Mouse (Mus musculus) stomach, postnatal 0 days (tissue): Measurements from ENCODE around the gene Olfr678. TPM values are rescaled to one million over a fixed set of nuclear protein-coding genes. Genes with fewer than 3 reads are reported as not detected.
"Not testable (repeated sequence)": the region's sequence is repeated elsewhere in the genome, so short reads cannot be mapped to it uniquely, and the experiment has no call there.

Experiments used
- ATAC-seq: fragments of 200-750 bp; cut with Nextera tagmentation; 2 replicates; pipeline ENCODE4 v1.8.0; 2017; ENCODE audit not compliant: low FRiP score, low TSS enrichment
- DNase-seq: peaks from one replicate; pipeline ENCODE4 v3.0.0-alpha.2; 2016; ENCODE audit warnings: low spot score
- H3K27ac ChIP-seq: fragments of 300-500 bp; sonication (generic); replicated peaks from 2 replicates; pipeline ENCODE4 v1.5.1; 2014; ENCODE audit warnings: mild to moderate bottlenecking, control low read depth
- H3K27me3 ChIP-seq: fragments of 300-500 bp; sonication (generic); 2 replicates; pipeline ENCODE4 v1.6.1; 2014; ENCODE audit warnings: low read length; ENCODE audit not compliant: control insufficient read depth, insufficient read depth
- H3K36me3 ChIP-seq: fragments of 300-500 bp; sonication (generic); 2 replicates; pipeline ENCODE4 v1.6.1; 2014; ENCODE audit warnings: low read length, mixed read lengths; ENCODE audit not compliant: control insufficient read depth, insufficient read depth
- H3K4me1 ChIP-seq: fragments of 300-500 bp; sonication (generic); replicated peaks from 2 replicates; pipeline ENCODE4 v1.6.1; 2014; ENCODE audit warnings: antibody characterized with exemption; ENCODE audit not compliant: control insufficient read depth, insufficient read depth
- H3K4me2 ChIP-seq: fragments of 300-500 bp; sonication (generic); replicated peaks from 2 replicates; pipeline ENCODE4 v1.6.1; 2014; ENCODE audit warnings: low read depth, mild to moderate bottlenecking, control low read depth, moderate library complexity
- H3K4me3 ChIP-seq: fragments of 300-500 bp; sonication (generic); 2 replicates; pipeline ENCODE4 v1.5.1; 2014; ENCODE audit warnings: low read depth, low read length, control low read depth
- H3K9ac ChIP-seq: fragments of 300-500 bp; sonication (generic); 2 replicates; pipeline ENCODE4 v1.6.1; 2014; ENCODE audit warnings: mild to moderate bottlenecking, low read length, control low read depth, mixed read lengths
- H3K9me3 ChIP-seq: fragments of 300-500 bp; sonication (generic); 2 replicates; pipeline ENCODE4 v1.6.1; 2016; ENCODE audit warnings: low read length; ENCODE audit not compliant: control insufficient read depth
- CTCF ChIP-seq: IDR thresholded peaks from 2 replicates; pipeline ENCODE4 v1.5.1; 2016; ENCODE audit warnings: antibody characterized with exemption, low read depth, mild to moderate bottlenecking, moderate library complexity
- EP300 ChIP-seq: optimal IDR thresholded peaks from 2 replicates; pipeline ENCODE3; 2016; ENCODE audit warnings: antibody characterized with exemption
- WGBS: fragments of 180-500 bp; shearing (Covaris S2); extraction: QIAGEN DNeasy Blood & Tissue Kit; methylation state at CpG from one replicate; pipeline ENCODE4 v1.1.7; 2014; 5-methylcytosine and 5-hydroxymethylcytosine counted together
- polyA plus RNA-seq: library from polyadenylated mRNA; unstranded; fragments of >200 nt; fragmentation: Nextera tagmentation; extraction: Ambion mirVana; gene quantifications from 2 replicates; pipeline ENCODE4 v1.2.1, GENCODE M21; 2015

Olfr678 gene
- polyA plus RNA-seq, 1 experiment from 2014 or later = not detected

- Histone ChIP-seq H3K4me3 (no peak within 1 kb of the TSS), H3K9me3 (no peaks in the 10 kb centered on the region), H3K36me3 (no peaks in the 10 kb centered on the region), H3K27me3 (no peaks in the 10 kb centered on the region), H3K27ac (no peak within 1 kb of the TSS), H3K4me1 (no peaks in the 10 kb centered on the region), H3K9ac (no peak within 1 kb of the TSS), H3K4me2 (no peak within 1 kb of the TSS)
- TF ChIP-seq CTCF (no peak), EP300 (no peak)
- ATAC-seq = no peak
- no peak for DNase-seq
- WGBS = 53% methylated on average over 1 of the region's 1 CpGs
These were observed 16.6 kb downstream of the Olfr678 start, which contains the start of gene Olfr679 for GRCm38 (mm10) chr7:105080905-105081304. Gene Olfr679 (plus strand): TSS chr7:105081205.

GRCm38 (mm10) chr7:105092717-105093116 is 28.4 kb downstream of the Olfr678 start, which contains the start of gene Olfr680-ps1:
Gene Olfr680-ps1 (minus strand): TSS chr7:105092817.
- not testable (repeated sequence) for H3K36me3 ChIP-seq, H3K9ac ChIP-seq, H3K27ac ChIP-seq, H3K4me2 ChIP-seq, H3K4me3 ChIP-seq, H3K9me3 ChIP-seq, DNase-seq, H3K27me3 ChIP-seq, ATAC-seq, H3K4me1 ChIP-seq

DNA sequence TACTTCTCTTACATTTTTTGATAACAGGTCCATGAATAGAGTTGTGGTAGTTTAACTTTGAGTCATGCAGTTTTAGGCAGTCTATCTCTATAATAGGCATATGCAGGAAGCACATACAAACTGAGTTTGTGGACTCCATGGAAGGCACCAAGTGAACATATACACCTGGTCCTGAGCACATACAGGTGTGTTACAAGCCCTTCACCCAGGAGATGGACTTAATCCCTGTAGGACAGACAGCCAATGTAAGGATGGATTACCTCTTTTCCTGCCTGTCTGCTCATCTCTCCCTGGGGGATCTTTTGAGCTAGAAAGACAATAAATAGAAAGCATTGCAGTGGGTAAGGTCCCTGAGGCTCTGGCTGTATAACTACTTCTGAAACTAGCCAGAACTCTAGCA is 52.3 kb downstream of the Olfr678 start, which contains the start of gene Olfr681:
Olfr681 (plus strand) TSS at position 301 of the 400 bp plus-strand sequence.
- Histone ChIP-seq H3K9me3 (no peaks in the 10 kb centered on the region), H3K9ac (no peak within 1 kb of the TSS), H3K27ac (no peak within 1 kb of the TSS), H3K36me3 (no peaks in the 10 kb centered on the region), H3K4me3 (no peak within 1 kb of the TSS), H3K4me2 (no peak within 1 kb of the TSS), H3K27me3 (no peaks in the 10 kb centered on the region), H3K4me1 (no peaks in the 10 kb centered on the region)
- ATAC-seq (no peak), DNase-seq (no peak)
- no peak for TF ChIP-seq CTCF
- TF ChIP-seq EP300 = no peak

Other genes with a start within 250 kb of the Olfr678 start
- not detected in 2 replicates for gene Usp17lb, start 221.9 kb upstream of the Olfr678 start, polyA plus RNA-seq
- not detected in 2 replicates for gene Usp17la, start 207.5 kb upstream of the Olfr678 start, polyA plus RNA-seq
- not detected in 2 replicates for gene Olfr665, start 186.4 kb upstream of the Olfr678 start, polyA plus RNA-seq
- gene Olfr666, start 168.5 kb upstream of the Olfr678 start, polyA plus RNA-seq = 0.10 TPM in 1 of 2 replicates, not detected in the other
- gene Olfr667, start 143.0 kb upstream of the Olfr678 start, polyA plus RNA-seq = not detected in 2 replicates
- gene Olfr668, start 136.4 kb upstream of the Olfr678 start, polyA plus RNA-seq = not detected in 2 replicates
- not detected in 2 replicates for gene Olfr669, start 130.2 kb upstream of the Olfr678 start, polyA plus RNA-seq
- gene Olfr670, start 101.9 kb upstream of the Olfr678 start, polyA plus RNA-seq = not detected in 2 replicates
- not detected in 2 replicates for gene Olfr671, start 85.3 kb upstream of the Olfr678 start, polyA plus RNA-seq
- gene Olfr672, start 62.4 kb upstream of the Olfr678 start, polyA plus RNA-seq = not detected in 2 replicates
- not detected in 2 replicates for gene Olfr675, start 36.0 kb upstream of the Olfr678 start, polyA plus RNA-seq
- gene Olfr676, start 31.8 kb upstream of the Olfr678 start, polyA plus RNA-seq = not detected in 2 replicates
- gene Olfr677, start 13.1 kb upstream of the Olfr678 start, polyA plus RNA-seq = not detected in 2 replicates
- gene Olfr679, start 16.7 kb downstream of the Olfr678 start, polyA plus RNA-seq = not detected in 2 replicates
- not detected in 2 replicates for gene Olfr680-ps1, start 28.3 kb downstream of the Olfr678 start, polyA plus RNA-seq
- gene Olfr681, start 52.4 kb downstream of the Olfr678 start, polyA plus RNA-seq = 0.02 TPM in 1 of 2 replicates, not detected in the other
- gene Olfr683, start 82.5 kb downstream of the Olfr678 start, polyA plus RNA-seq = not detected in 2 replicates
- not detected in 2 replicates for gene Olfr684, start 99.2 kb downstream of the Olfr678 start, polyA plus RNA-seq
- gene Olfr685, start 121.5 kb downstream of the Olfr678 start, polyA plus RNA-seq = not detected in 2 replicates
- not detected in 2 replicates for gene Olfr686, start 143.0 kb downstream of the Olfr678 start, polyA plus RNA-seq
- gene Olfr688, start 223.6 kb downstream of the Olfr678 start, polyA plus RNA-seq = not detected in 2 replicates
- 0.04 TPM in 1 of 2 replicates, not detected in the other for gene Olfr689, start 246.7 kb downstream of the Olfr678 start, polyA plus RNA-seq